Comparison of ENCODE assay signal across 8 mouse cellular contexts in the genomic region with DNA sequence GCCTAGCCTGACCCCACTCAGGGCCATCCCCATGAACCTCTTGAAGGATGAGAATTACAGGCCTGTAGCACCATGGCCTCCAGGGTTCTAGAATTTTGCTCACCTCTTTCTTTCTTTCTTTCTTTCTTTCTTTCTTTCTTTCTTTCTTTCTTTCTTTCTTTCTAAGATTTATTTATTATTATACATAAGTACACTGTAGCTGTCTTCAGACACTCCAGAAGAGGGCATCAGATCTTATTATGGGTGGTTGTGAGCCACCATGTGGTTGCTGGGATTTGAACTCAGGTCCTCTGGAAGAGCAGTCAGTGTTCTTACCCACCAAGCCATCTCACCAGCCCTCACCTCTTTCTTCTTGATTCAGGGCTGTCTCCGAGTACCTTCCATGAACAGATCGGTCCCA. TPM values are rescaled to one million over a fixed set of nuclear protein-coding genes. Genes with fewer than 3 reads are reported as not detected.
DNase-seq lines count a peak whose midpoint lies in the region; ATAC-seq and TF ChIP-seq lines count a peak whose summit lies in the region.
"Not testable (repeated sequence)": the region's sequence is repeated elsewhere in the genome, so short reads cannot be mapped to it uniquely, and the experiment has no call there.

Arhgef2 (plus strand) TSS at position 301 of the 400 bp plus-strand sequence.

- not testable (repeated sequence) for TF ChIP-seq POLR2A in CH12.LX (IDR thresholded peaks at IDR 0.05; ENCODE audit: low read depth, low read length); cerebellum, adult 2 months (IDR thresholded peaks at IDR 0.05; ENCODE audit: borderline replicate concordance, insufficient read depth, low read length); olfactory bulb, adult 2 months (IDR thresholded peaks at IDR 0.05; ENCODE audit: insufficient read depth, low read depth, low read length)

- ATAC-seq in heart, embryonic 16.5 days (replicated peaks; ENCODE audit: extremely low read depth, insufficient read depth, low FRiP score); intestine, postnatal 0 days; megakaryocyte, adult 5-6 weeks (ENCODE audit: poor library complexity, severe bottlenecking): not testable (repeated sequence)

- intact Hi-C loops in left cerebral cortex, postnatal 36 days (cut with DNase I) = not testable (repeated sequence)

- H3K4me2 ChIP-seq in CH12.LX (ENCODE audit: insufficient read depth, low read depth, poor library complexity, severe bottlenecking) = peak within 1 kb of the TSS; percentile 64; the same call in 1 of the 2 replicates
- peak within 1 kb of the TSS; percentile 78 for H3K4me2 ChIP-seq in heart, embryonic 16.5 days (ENCODE audit: low read depth, low read length)
- H3K4me2 ChIP-seq in intestine, postnatal 0 days (replicated peaks; ENCODE audit: low read depth) = not testable (repeated sequence)

- H3K79me2 ChIP-seq in CH12.LX (replicated peaks; ENCODE audit: control insufficient read depth, extremely low read depth, insufficient read depth, poor library complexity, severe bottlenecking) = not testable (repeated sequence)

- H3K27ac ChIP-seq in CH12.LX (ENCODE audit: insufficient read depth, low read depth); cerebellum, adult 2 months (ENCODE audit: insufficient read depth, low read length); heart, embryonic 16.5 days (ENCODE audit: low read length); intestine, postnatal 0 days (ENCODE audit: low read depth, low read length); olfactory bulb, adult 2 months (ENCODE audit: insufficient read depth, low read depth, low read length): not testable (repeated sequence)

- not testable (repeated sequence) for H3K4me3 ChIP-seq in CH12.LX (replicated peaks in 1 of 3; ENCODE audit: low read depth in 2 of 3, low read length in 2 of 3, poor library complexity in 1 of 3); cerebellum, adult 2 months (replicated peaks; ENCODE audit: insufficient read depth, low read depth, low read length); heart, embryonic 16.5 days (ENCODE audit: low read length); intestine, postnatal 0 days (ENCODE audit: low read depth, low read length); olfactory bulb, adult 2 months (ENCODE audit: insufficient read depth, low read depth, low read length)

- not testable (repeated sequence) for DNase-seq in CH12.LX (ENCODE audit: extremely low read depth); cerebellum, adult 2 months; frontal cortex, adult 2 months (ENCODE audit: extremely low spot score in 1 of 2, low spot score in 1 of 2); left cerebral cortex, postnatal 36 days (ENCODE audit: low spot score in 2 of 2)

- H3K27me3 ChIP-seq in CH12.LX (replicated peaks); cerebellum, adult 2 months (ENCODE audit: control insufficient read depth, insufficient read depth, low read length); heart, embryonic 16.5 days (ENCODE audit: control insufficient read depth, insufficient read depth, low read length); intestine, postnatal 0 days (replicated peaks; ENCODE audit: control insufficient read depth, insufficient read depth, low read length): not testable (repeated sequence)

- H3K9me3 ChIP-seq in CH12.LX (replicated peaks; ENCODE audit: low read length); heart, embryonic 16.5 days (replicated peaks; ENCODE audit: control insufficient read depth, low read length); intestine, postnatal 0 days (ENCODE audit: control insufficient read depth): not testable (repeated sequence)

- WGBS in cerebellum, adult 2 months = 94% methylated on average over 2 of the region's 2 CpGs
- 93% methylated on average over 2 of the region's 2 CpGs for WGBS in heart, embryonic 16.5 days
- 81% methylated on average over 2 of the region's 2 CpGs for WGBS in intestine, postnatal 0 days
- 95% methylated on average over 2 of the region's 2 CpGs for WGBS in olfactory bulb, adult 2 months

- in situ Hi-C loops in CH12.LX (cut with MboI; ENCODE audit: low pct_ligation_motif_present, low pct_unique_long_range_greater_than_20kb, low sequenced_read_pairs) = loop anchor here (25.0 kb wide), 1 partner anchor 132 kb away; no protein-coding TSS in a partner anchor

- H3K9ac ChIP-seq in CH12.LX (ENCODE audit: insufficient read depth, low read depth); heart, embryonic 16.5 days (ENCODE audit: low read length); intestine, postnatal 0 days (ENCODE audit: low read depth, low read length): not testable (repeated sequence)

- TF ChIP-seq RAD21 in CH12.LX (IDR thresholded peaks at IDR 0.05; ENCODE audit: low read depth, low read length) = not testable (repeated sequence)

- TF ChIP-seq CTCF in CH12.LX (conservative IDR thresholded peaks at IDR 0.05 in 1 of 2, IDR thresholded peaks at IDR 0.05 in 1 of 2; ENCODE audit: low read depth in 2 of 2, low read length in 2 of 2); cerebellum, adult 2 months (IDR thresholded peaks at IDR 0.05; ENCODE audit: borderline replicate concordance, insufficient read depth, low read depth, low read length); intestine, postnatal 0 days (IDR thresholded peaks at IDR 0.05; ENCODE audit: low read depth); olfactory bulb, adult 2 months (IDR thresholded peaks at IDR 0.05; ENCODE audit: insufficient read depth, low read depth, low read length): not testable (repeated sequence)

- H3K4me1 ChIP-seq in CH12.LX (ENCODE audit: control insufficient read depth in 1 of 2, insufficient read depth in 2 of 2) = peaks cover 2 to 36% of the 10 kb centered on the region in 2 experiments; a peak in 2 of 4 replicates
- H3K4me1 ChIP-seq in cerebellum, adult 2 months (ENCODE audit: control insufficient read depth, insufficient read depth, low read length); intestine, postnatal 0 days (replicated peaks; ENCODE audit: control insufficient read depth, insufficient read depth, low read length); olfactory bulb, adult 2 months (ENCODE audit: control insufficient read depth, insufficient read depth, low read length): not testable (repeated sequence)
- peaks cover 25% of the 10 kb centered on the region for H3K4me1 ChIP-seq in heart, embryonic 16.5 days (ENCODE audit: control insufficient read depth, insufficient read depth, low read length)

- not testable (repeated sequence) for H3K36me3 ChIP-seq in CH12.LX (replicated peaks in 1 of 2; ENCODE audit: control insufficient read depth in 1 of 2, insufficient read depth in 1 of 2, low read length in 1 of 2); heart, embryonic 16.5 days (ENCODE audit: control insufficient read depth, insufficient read depth); intestine, postnatal 0 days (ENCODE audit: control insufficient read depth, insufficient read depth)

- TF ChIP-seq EP300 in CH12.LX (IDR thresholded peaks at IDR 0.05; ENCODE audit: low read length) = not testable (repeated sequence)

- dilution Hi-C loops in CH12.LX (cut with MboI; ENCODE audit: extremely low pct_ligation_motif_present, extremely low pct_unique_long_range_greater_than_20kb, low sequenced_read_pairs) = not testable (repeated sequence)

RNA-seq across cellular contexts. Expression of gene Arhgef2, which starts in this region (rescaled TPM):
- total RNA-seq in CH12.LX (2012; rRNA removed) (40.0 and 43.9 TPM in 2 replicates), CH12.LX (2014; rRNA removed) (15.0 and 18.5 TPM in 2 replicates)
- polyA plus RNA-seq in CH12.LX (2012; ENCODE audit: insufficient read length, low read depth) = 31.4 and 43.1 TPM in 2 replicates
- 128 and 129 TPM in 2 replicates for polyA plus RNA-seq in cerebellum, adult 2 months (2012; rRNA removed)
- polyA plus RNA-seq in frontal cortex, adult 2 months (2012; rRNA removed) = 185 and 212 TPM in 2 replicates
- 76.7 and 85.5 TPM in 2 replicates for polyA plus RNA-seq in heart, embryonic 16.5 days (2015; fragmentation: Nextera tagmentation; extraction: Ambion mirVana)
- polyA plus RNA-seq in intestine, postnatal 0 days (2015; fragmentation: Nextera tagmentation; extraction: Ambion mirVana) = 21.6 and 22.1 TPM in 2 replicates
- 100 to 1,000 TPM; 250 to 281 TPM for total RNA-seq in left cerebral cortex, postnatal 36 days (2021)
- 71.1 and 85.9 TPM in 2 replicates for total RNA-seq in megakaryocyte, adult 5-6 weeks (2015)
- 49.6 and 73.1 TPM in 2 replicates for total RNA-seq in megakaryocyte, adult 5-6 weeks (2017)
- not detected in 2 replicates for polyA plus RNA-seq in olfactory bulb, adult 2 months (2012; ENCODE audit: insufficient read depth, insufficient read length, low replicate concordance, missing spikeins)
